Mouse (Mus musculus) limb, embryonic 10.5 days (tissue): ENCODE results near the gene Zfp768. TPM values are rescaled to one million over a fixed set of nuclear protein-coding genes. Genes with fewer than 3 reads are reported as not detected.
"Not testable (repeated sequence)": the region's sequence is repeated elsewhere in the genome, so short reads cannot be mapped to it uniquely, and the experiment has no call there.

Source experiments
- DNase-seq: peaks from one replicate; pipeline ENCODE4 v3.0.0-alpha.2; 2017; ENCODE audit warnings: low spot score
- H3K27ac ChIP-seq: fragments of 300-500 bp; sonication (generic); 2 replicates; pipeline ENCODE4 v1.5.1; 2016; ENCODE audit warnings: mild to moderate bottlenecking
- H3K27me3 ChIP-seq: fragments of 300-500 bp; sonication (generic); 2 replicates; pipeline ENCODE4 v1.6.1; 2016; ENCODE audit warnings: low read depth, mild to moderate bottlenecking; ENCODE audit not compliant: poor library complexity, severe bottlenecking
- H3K36me3 ChIP-seq: fragments of 300-500 bp; sonication (generic); 2 replicates; pipeline ENCODE4 v1.6.1; 2016; ENCODE audit warnings: mild to moderate bottlenecking, moderate library complexity
- H3K4me1 ChIP-seq: fragments of 300-500 bp; sonication (generic); 2 replicates; pipeline ENCODE4 v1.6.1; 2016
- H3K4me3 ChIP-seq: fragments of 300-500 bp; sonication (generic); 2 replicates; pipeline ENCODE4 v1.5.1; 2016; ENCODE audit warnings: mild to moderate bottlenecking, moderate library complexity
- H3K9me3 ChIP-seq: fragments of 300-500 bp; sonication (generic); replicated peaks from 2 replicates; pipeline ENCODE4 v1.6.1; 2016; ENCODE audit warnings: mild to moderate bottlenecking
- WGBS: fragments of 180-500 bp; shearing (Covaris S2); methylation state at CpG from one replicate; pipeline ENCODE4 v1.1.7; 2016; 5-methylcytosine and 5-hydroxymethylcytosine counted together
- polyA plus RNA-seq: library from polyadenylated mRNA; unstranded; fragments of >200 nt; fragmentation: Nextera tagmentation; extraction: Ambion mirVana; gene quantifications from 2 replicates; pipeline ENCODE4 v1.2.1, GENCODE M21; 2016

The Zfp768 gene
- polyA plus RNA-seq, 1 experiment from 2014 or later: 23.8 TPM

DNA sequence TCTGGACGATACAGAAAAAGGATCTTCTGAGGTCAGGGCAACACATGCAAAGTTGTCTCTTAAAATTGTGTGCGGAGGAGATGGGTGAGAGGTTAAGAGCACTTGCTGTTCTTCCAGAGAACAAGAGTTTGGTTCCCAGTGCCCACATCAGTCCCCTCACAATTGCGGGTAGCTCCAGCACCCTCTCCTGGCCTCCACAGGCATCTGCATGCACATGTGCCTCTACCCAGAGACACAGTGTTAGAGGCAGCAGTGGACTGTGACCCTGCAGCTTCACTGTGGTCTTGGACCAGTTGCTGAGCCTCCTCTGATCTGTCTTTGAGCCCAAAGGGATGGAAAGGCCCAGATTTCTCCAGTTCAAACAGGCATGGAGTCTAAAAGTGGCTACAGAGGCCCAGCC, 26.5 kb upstream of the Zfp768 start:
- not testable (repeated sequence) for H3K4me3 ChIP-seq, H3K4me1 ChIP-seq, DNase-seq, H3K27ac ChIP-seq, H3K27me3 ChIP-seq, H3K9me3 ChIP-seq
- H3K36me3 ChIP-seq: peaks cover 25% of the 10 kb centered on the region
- WGBS: 80% methylated on average over 3 of the region's 3 CpGs

DNA sequence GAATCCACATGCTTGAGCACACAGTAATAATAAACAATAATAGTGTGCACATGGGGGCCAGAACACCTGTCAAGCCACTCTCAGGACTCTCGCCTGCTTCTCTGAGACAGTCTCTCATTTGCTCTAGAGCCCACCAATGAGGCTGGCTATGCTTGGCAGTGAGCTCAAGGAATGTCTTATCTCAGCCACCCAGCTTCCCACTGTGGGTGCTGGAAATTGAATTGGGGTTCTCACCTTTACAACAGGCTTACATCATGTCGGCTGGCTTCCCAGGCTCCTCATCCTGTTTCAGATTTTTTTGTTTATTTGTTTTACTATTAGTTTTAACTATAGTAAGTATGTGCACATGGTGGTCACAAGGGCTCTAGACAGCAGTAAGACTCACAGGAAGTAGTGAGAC, 25.8 kb upstream of the Zfp768 start:
- WGBS: 88% methylated on average over 2 of the region's 2 CpGs
- no peaks in the 10 kb centered on the region for H3K9me3 ChIP-seq
- H3K36me3 ChIP-seq: peaks cover 25% of the 10 kb centered on the region
- peaks cover 7% of the 10 kb centered on the region; the same call in 1 of the 2 replicates for H3K4me1 ChIP-seq
- H3K4me3 ChIP-seq: no peak overlapping the region
- H3K27me3 ChIP-seq: no peaks in the 10 kb centered on the region
- H3K27ac ChIP-seq: no peak overlapping the region
- DNase-seq: no peak

DNA sequence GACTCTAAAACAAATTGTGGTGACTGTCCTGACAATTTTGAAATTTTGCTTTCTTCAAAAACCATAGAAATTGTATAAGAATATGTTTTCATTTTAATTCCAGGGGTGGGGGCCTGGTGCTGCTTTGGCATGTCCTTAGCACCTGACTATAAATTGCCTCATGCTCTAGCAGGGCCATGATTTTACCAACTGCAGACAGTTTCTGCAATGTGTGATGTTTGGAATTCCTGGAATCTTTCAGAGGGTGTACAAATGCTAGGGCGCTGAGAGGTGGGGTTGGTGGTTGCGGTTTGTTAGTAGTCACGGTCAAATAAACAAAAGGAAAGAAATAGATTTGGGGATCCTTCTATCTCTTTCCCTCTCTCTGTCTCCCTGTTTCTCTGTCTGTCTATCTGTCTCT, 20.9 kb upstream of the Zfp768 start:
- Histone ChIP-seq H3K4me3 (no peak overlapping the region), H3K27ac (no peak overlapping the region), H3K9me3 (no peaks in the 10 kb centered on the region), H3K27me3 (peaks cover 42% of the 10 kb centered on the region), H3K4me1 (peaks cover 10% of the 10 kb centered on the region), H3K36me3 (no peaks in the 10 kb centered on the region)
- WGBS: 89% methylated on average over 3 of the region's 3 CpGs
- DNase-seq: no peak

DNA sequence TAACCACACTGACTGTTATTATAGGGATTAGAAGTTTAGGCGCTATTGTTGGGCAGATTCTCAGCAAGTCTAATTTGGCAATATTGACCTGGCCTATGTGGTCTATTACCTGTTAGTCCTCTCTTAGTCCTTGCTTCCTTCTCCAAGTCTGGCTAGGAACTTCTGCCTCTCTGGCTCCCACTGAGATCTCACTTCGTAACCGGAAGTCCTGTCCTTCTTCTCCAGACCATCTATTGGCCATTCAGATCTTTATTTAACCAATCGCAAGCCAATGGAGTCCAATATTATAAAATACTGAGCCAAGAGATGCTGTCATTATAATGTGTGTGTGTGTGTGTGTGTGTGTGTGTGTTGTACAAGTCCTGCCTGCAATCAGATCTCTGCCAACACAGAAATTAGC, 18.8 kb upstream of the Zfp768 start:
- H3K4me1 ChIP-seq: peaks cover 10% of the 10 kb centered on the region
- 64% methylated on average over 4 of the region's 4 CpGs for WGBS
- DNase-seq: no peak
- no peak overlapping the region for H3K27ac ChIP-seq
- H3K27me3 ChIP-seq: peaks cover 52% of the 10 kb centered on the region
- H3K4me3 ChIP-seq: peak overlapping the region; percentile 58
- H3K9me3 ChIP-seq: no peaks in the 10 kb centered on the region
- no peaks in the 10 kb centered on the region for H3K36me3 ChIP-seq

DNA sequence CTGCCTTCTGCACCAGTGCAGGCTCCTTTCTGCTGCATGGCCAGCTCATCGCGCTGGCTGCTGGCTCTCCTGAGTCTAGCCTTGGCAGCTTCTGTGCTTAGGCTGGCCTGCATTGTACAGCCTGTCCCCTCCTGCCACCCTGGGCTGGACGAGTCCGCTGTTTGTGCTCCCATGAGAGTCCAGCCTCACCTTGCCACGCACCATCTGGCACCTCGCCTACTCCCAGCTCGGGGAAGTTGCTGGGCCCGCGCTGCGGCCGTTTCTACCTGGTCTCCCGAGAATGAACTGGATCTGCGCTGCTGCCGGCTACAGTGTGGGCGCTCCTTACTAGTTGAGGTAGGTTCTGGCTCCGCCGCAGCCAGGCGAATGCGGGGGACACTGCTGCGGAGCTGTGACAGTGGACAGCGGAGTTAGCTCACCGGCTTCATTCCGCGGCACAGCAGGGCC, 18.1 kb upstream of the Zfp768 start:
- Histone ChIP-seq H3K36me3 (no peaks in the 10 kb centered on the region), H3K4me3 (peak overlapping the region; percentile 58), H3K27me3 (peaks cover 52% of the 10 kb centered on the region), H3K4me1 (peaks cover 10% of the 10 kb centered on the region), H3K9me3 (no peaks in the 10 kb centered on the region), H3K27ac (peak overlapping the region; percentile 50)
- WGBS: 2% methylated on average over 24 of the region's 24 CpGs
- peak; percentile 68 for DNase-seq

DNA sequence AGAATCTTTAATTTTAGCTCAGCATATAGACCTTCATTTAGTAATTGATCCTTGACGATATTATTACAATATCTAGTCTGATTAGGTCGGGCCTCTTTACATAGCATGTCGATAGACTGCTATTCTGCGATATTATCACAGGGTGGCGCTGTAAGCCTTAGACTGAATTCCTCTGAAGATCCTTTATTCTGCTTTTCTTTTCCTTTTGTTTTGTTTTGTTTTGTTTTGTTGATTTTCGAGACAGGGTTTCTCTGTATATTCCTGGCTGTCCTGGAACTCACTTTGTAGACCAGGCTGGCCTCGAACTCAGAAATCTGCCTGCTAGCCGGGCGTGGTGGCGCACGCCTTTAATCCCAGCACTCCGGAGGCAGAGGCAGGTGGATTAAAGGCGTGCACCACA, 17.0 kb upstream of the Zfp768 start:
- H3K4me3 ChIP-seq, H3K27ac ChIP-seq, H3K9me3 ChIP-seq, DNase-seq, H3K36me3 ChIP-seq: not testable (repeated sequence)
- WGBS: 30% methylated on average over 13 of the region's 13 CpGs
- H3K27me3 ChIP-seq: peaks cover 52% of the 10 kb centered on the region
- H3K4me1 ChIP-seq: peaks cover 10% of the 10 kb centered on the region

DNA sequence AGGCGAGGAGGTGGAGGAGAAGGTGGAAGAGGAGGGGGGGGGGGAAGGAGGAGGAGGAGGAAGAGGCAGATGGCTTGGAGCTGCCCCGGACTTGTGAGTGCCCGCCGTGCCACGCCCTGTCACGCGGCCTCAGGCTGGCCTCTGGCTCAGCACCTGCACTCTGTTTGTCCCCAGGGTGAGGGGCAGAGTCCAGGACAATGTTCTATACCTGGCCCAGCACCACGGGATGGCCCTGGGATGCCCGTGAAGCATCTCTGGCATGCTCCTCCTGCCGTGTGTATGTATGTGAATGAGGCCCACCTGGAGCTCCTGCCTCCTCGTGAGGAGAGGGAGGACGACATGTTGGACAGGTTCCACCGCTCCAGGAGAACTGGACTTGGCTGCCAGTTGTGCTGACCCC, 16.1 kb upstream of the Zfp768 start:
- 55% methylated on average over 13 of the region's 13 CpGs for whole genome bisulfite sequencing
- H3K27me3 ChIP-seq: peaks cover 52% of the 10 kb centered on the region

DNA sequence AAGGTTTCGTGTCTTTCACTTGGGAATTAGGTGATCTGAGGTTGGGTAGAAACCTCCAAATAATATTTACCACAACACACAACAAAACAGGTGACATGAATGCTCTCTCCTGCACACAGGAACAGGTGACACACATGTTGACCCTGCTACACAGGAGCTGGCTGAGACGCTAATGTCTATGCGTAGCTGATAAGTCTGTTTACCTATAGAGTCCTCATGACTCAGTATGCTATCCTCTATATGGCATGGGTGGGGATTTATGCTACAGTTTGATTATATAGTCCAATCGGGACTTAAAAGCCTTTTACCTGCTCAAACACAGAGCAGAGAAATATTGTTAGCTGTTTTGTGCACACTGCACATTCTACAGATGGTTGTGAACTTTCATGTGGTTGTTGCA, 14.9 kb upstream of the Zfp768 start:
- Histone ChIP-seq H3K4me1 (peaks cover 10% of the 10 kb centered on the region), H3K27ac (no peak overlapping the region), H3K9me3 (no peaks in the 10 kb centered on the region), H3K4me3 (no peak overlapping the region), H3K27me3 (peaks cover 48% of the 10 kb centered on the region), H3K36me3 (no peaks in the 10 kb centered on the region)
- 83% methylated on average over 4 of the region's 4 CpGs for WGBS
- no peak for DNase-seq

More for the DNA sequence above, 16.1 kb upstream of the Zfp768 start:
- Histone ChIP-seq H3K4me3 (no peak overlapping the region), H3K36me3 (no peaks in the 10 kb centered on the region), H3K4me1 (peaks cover 10% of the 10 kb centered on the region), H3K27ac (no peak overlapping the region), H3K9me3 (no peaks in the 10 kb centered on the region)
- no peak for DNase-seq

DNA sequence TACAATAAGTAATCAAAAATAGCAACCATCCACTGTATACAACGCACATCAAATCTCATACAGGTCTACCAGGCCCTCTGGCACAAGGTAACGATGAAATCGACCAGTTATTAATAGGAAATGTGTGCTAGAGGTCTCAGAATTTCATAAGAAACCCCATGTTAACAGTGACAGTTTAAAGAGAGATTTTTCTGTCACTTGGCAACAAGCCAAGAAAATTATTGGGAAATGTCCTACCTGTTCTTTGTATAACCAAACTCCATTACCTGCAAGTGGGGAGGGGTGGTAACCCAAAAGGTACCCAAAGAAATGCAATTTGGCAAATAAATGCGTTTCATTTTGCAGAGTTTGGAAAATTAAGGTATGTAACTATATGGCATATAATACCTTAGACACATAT, 13.1 kb upstream of the Zfp768 start:
- H3K27ac ChIP-seq: no peak overlapping the region
- H3K27me3 ChIP-seq: peaks cover 30% of the 10 kb centered on the region
- H3K4me1 ChIP-seq: peaks cover 3% of the 10 kb centered on the region
- WGBS: 72% methylated on average over 4 of the region's 4 CpGs
- H3K9me3 ChIP-seq: no peaks in the 10 kb centered on the region
- no peak overlapping the region for H3K4me3 ChIP-seq
- DNase-seq: no peak
- H3K36me3 ChIP-seq: no peaks in the 10 kb centered on the region

DNA sequence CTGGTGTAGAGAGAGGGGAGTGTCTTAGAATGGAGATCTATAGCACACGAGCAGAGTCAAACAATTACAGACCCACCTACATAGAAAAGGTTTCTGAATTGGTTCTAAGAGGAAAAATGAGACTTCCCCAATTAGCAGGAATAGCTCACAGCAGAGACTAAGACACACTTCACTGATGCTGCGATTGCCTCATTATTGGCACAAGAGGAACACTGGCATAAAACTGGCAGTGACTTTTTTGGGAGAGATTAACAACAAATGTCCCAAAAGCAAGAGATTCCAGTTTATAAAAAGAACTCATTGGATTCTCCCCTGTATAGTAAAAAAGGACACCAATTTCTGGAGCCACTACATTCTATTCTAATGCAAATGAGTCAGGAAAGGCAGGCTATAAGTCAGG, 12.5 kb upstream of the Zfp768 start:
- H3K36me3 ChIP-seq: no peaks in the 10 kb centered on the region
- H3K4me3 ChIP-seq: no peak overlapping the region
- no peak for DNase-seq
- no peak overlapping the region for H3K27ac ChIP-seq
- peaks cover 24% of the 10 kb centered on the region for H3K27me3 ChIP-seq
- H3K9me3 ChIP-seq: no peaks in the 10 kb centered on the region
- 73% methylated on average over 2 of the region's 2 CpGs for WGBS
- H3K4me1 ChIP-seq: no peaks in the 10 kb centered on the region

DNA sequence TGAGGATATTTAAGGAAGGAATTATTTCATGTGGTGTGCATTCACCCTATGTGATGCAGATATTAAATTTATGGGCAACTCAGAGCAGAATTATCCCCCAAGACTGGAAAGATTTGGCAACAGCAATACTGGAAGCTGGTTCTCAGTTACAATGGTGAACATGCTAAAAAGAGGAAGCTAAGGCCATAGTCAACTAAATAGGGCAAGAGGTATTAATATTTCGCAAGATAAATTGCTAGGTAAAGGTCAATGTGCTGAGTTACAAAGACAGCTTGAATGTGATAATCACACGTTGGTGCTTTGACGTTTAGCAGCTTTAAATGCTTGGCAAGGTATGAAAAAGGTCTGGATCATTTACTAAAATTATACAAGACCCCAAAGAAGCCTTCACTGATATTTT, 10.4 kb upstream of the Zfp768 start:
- no peak for DNase-seq
- Histone ChIP-seq H3K27ac (no peak overlapping the region), H3K4me1 (no peaks in the 10 kb centered on the region), H3K9me3 (no peaks in the 10 kb centered on the region), H3K27me3 (peaks cover 6% of the 10 kb centered on the region; the same call in 1 of the 2 replicates), H3K36me3 (no peaks in the 10 kb centered on the region), H3K4me3 (no peak overlapping the region)
- 70% methylated on average over 3 of the region's 3 CpGs for WGBS

DNA sequence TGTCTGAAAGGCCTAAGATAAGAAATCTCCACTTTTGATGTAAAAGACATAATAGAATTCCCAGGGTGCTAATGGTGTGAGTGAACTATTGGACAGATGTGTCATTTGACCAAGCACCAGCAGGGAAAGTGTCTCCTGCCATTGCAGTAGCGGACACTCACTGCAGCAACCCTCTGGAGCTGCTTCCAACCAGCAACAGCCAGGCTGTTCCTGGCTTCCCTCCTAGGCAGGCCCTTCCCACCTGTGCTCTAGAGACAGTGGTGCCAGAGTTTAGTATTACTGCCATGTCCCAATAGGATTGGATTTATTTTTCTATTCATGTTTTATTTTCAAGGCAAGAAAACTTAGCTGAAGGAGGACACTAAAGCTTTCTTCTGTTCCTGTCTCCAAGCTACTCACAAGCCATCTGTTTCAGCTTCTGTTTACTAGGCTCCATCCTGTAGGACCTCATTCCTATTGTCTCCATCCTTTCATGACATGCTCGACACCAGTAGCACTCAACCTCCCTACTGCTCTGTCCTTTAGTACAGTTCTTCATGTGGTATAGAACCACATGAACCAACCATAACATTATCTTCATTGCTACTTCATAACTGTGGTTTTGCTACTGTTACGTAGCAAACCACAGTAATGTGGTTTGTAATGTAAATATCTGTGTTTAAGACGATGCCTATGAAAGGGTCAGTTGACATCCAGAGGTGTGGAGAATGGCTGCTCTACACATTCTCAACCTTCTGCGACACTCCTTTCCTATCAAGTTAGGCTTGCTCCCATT, 6.0 kb upstream of the Zfp768 start:
- Histone ChIP-seq H3K27me3 (no peaks in the 10 kb centered on the region), H3K36me3 (no peaks in the 10 kb centered on the region), H3K9me3 (no peaks in the 10 kb centered on the region), H3K4me1 (peaks cover 14% of the 10 kb centered on the region), H3K4me3 (no peak overlapping the region), H3K27ac (no peak overlapping the region)
- whole genome bisulfite sequencing: 92% methylated on average over 5 of the region's 5 CpGs
- DNase-seq: no peak

DNA sequence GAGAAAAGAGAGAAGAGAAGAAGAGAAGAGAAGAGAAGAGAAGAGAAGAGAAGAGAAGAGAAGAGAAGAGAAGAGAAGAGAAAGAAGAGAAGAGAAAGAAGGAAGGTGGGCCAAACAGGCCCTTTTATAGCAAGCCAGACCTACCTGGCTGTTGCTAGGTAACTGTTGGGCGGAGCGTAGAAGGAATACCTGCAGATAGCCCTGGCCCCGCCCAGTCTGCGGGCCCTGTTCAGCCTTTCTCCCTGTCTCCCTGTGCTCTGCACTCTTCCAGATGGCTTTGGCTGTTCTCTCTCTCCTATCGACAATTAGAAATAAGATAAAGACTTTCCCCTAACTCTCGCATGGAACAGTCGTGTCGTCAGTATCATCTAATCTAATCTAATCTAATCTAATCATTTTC, 1.3 kb upstream of the Zfp768 start:
- no peak for DNase-seq
- no peaks in the 10 kb centered on the region for H3K9me3 ChIP-seq
- H3K4me1 ChIP-seq: peaks cover 38% of the 10 kb centered on the region
- peak overlapping the region; percentile 98; the same call in 1 of the 2 replicates for H3K27ac ChIP-seq
- H3K27me3 ChIP-seq: no peaks in the 10 kb centered on the region
- peak overlapping the region; percentile 92 for H3K4me3 ChIP-seq
- peaks cover 27% of the 10 kb centered on the region for H3K36me3 ChIP-seq
- 15% methylated on average over 8 of the region's 8 CpGs for WGBS

DNA sequence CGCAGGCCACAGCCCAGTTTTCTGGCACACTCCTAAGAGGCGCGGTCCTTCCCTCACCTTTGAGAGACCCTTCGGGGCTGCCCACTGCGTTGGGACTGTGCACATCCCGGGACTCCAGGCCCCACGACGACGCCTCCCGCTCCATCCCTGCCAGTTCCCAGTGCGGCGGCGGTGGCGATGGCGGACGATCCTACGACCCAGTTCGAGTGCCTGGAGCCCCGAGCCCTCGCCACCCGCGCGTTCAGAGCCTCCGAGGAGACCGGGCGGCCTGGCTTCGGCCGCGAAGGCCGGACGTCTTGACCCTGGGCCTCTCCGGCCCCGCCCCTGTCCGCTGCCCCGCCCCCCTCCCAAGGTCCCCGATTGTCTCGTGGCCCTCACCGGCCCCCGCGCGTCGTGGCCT, 297 bp downstream of the Zfp768 start:
- peak overlapping the region; percentile 92 for H3K4me3 ChIP-seq
- H3K27me3 ChIP-seq: no peaks in the 10 kb centered on the region
- no peaks in the 10 kb centered on the region for H3K9me3 ChIP-seq
- 1% methylated on average over 41 of the region's 42 CpGs for WGBS
- peaks cover 39% of the 10 kb centered on the region for H3K36me3 ChIP-seq
- H3K27ac ChIP-seq: peak overlapping the region; percentile 98
- no peak for DNase-seq
- H3K4me1 ChIP-seq: peaks cover 34% of the 10 kb centered on the region
